Mouse (Mus musculus): ENCODE data around the gene Gdpd3. TPM values are rescaled to one million over a fixed set of nuclear protein-coding genes. Genes with fewer than 3 reads are reported as not detected.

Gdpd3 gene
- polyA plus RNA-seq, 1 experiment from 2014 or later, result 0.55 TPM

DNA sequence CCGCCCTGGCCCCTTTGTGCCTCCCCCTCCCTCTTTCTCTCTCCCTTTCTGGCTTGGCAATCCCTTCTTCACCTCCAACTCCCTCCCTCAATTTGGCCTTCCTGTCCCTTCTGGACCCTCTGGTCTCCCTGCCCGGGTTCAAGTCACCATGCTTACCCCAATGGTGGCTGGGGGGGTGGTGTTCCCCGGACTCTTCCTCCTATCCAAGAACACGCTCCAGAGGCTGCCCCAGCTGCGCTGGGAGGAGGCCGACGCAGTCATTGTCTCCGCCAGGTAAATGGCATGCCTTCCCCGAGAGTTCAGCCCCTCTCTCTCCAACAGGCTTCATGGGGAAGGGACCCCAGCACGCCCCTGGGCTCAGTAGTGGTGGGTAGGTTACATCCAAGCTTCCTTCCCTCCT, 57.8 kb downstream of the Gdpd3 start:
- no peak for DNase-seq (ENCODE audit: low spot score)
- Histone ChIP-seq H3K36me3 (no peaks in the 10 kb centered on the region), H3K9me3 (no peaks in the 10 kb centered on the region), H3K27me3 (ENCODE audit: insufficient read depth, poor library complexity, severe bottlenecking) (peaks cover 48% of the 10 kb centered on the region), H3K4me1 (replicated peaks) (peaks cover 37% of the 10 kb centered on the region), H3K4me3 (peak overlapping the region; percentile 66), H3K27ac (peak overlapping the region; percentile 90)
- WGBS, result 7% methylated on average over 10 of the region's 10 CpGs

Other genes with a start within 250 kb of the Gdpd3 start
- 185 and 213 TPM in 2 replicates for gene Eif3c, start 199.9 kb upstream of the Gdpd3 start, polyA plus RNA-seq (2016; fragmentation: Nextera tagmentation; extraction: Ambion mirVana)
- 0.47 TPM in 2 replicates for gene Apobr, start 181.4 kb upstream of the Gdpd3 start, polyA plus RNA-seq (2016; fragmentation: Nextera tagmentation; extraction: Ambion mirVana)
- gene Cln3, start 180.5 kb upstream of the Gdpd3 start, polyA plus RNA-seq (2016; fragmentation: Nextera tagmentation; extraction: Ambion mirVana), result 27.3 and 29.9 TPM in 2 replicates
- gene Il27, start 171.4 kb upstream of the Gdpd3 start, polyA plus RNA-seq (2016; fragmentation: Nextera tagmentation; extraction: Ambion mirVana), result not detected in 2 replicates
- 1.4 and 2.7 TPM in 2 replicates for gene Nupr1, start 135.5 kb upstream of the Gdpd3 start, polyA plus RNA-seq (2016; fragmentation: Nextera tagmentation; extraction: Ambion mirVana)
- 57.6 and 62.7 TPM in 2 replicates for gene Sgf29, start 117.0 kb upstream of the Gdpd3 start, polyA plus RNA-seq (2016; fragmentation: Nextera tagmentation; extraction: Ambion mirVana)
- gene Sult1a1, start 89.9 kb upstream of the Gdpd3 start, polyA plus RNA-seq (2016; fragmentation: Nextera tagmentation; extraction: Ambion mirVana), result 0.19 and 0.30 TPM in 2 replicates
- gene Bola2, start 70.9 kb upstream of the Gdpd3 start, polyA plus RNA-seq (2016; fragmentation: Nextera tagmentation; extraction: Ambion mirVana), result 208 and 212 TPM in 2 replicates
- 15.3 and 16.6 TPM in 2 replicates for gene Slx1b, start 70.5 kb upstream of the Gdpd3 start, polyA plus RNA-seq (2016; fragmentation: Nextera tagmentation; extraction: Ambion mirVana)
- gene Coro1a, start 58.5 kb upstream of the Gdpd3 start, polyA plus RNA-seq (2016; fragmentation: Nextera tagmentation; extraction: Ambion mirVana), result 49.2 and 59.5 TPM in 2 replicates
- gene Mapk3, start 6.7 kb upstream of the Gdpd3 start, polyA plus RNA-seq (2016; fragmentation: Nextera tagmentation; extraction: Ambion mirVana), result 62.5 and 63.8 TPM in 2 replicates
- gene Ypel3, start 10.6 kb downstream of the Gdpd3 start, polyA plus RNA-seq (2016; fragmentation: Nextera tagmentation; extraction: Ambion mirVana), result 51.3 and 89.7 TPM in 2 replicates
- gene Tbx6, start 15.1 kb downstream of the Gdpd3 start, polyA plus RNA-seq (2016; fragmentation: Nextera tagmentation; extraction: Ambion mirVana), result 0.22 and 0.47 TPM in 2 replicates
- 391 and 411 TPM in 2 replicates for gene Ppp4c, start 26.2 kb downstream of the Gdpd3 start, polyA plus RNA-seq (2016; fragmentation: Nextera tagmentation; extraction: Ambion mirVana)
- gene Fam57b, start 31.3 kb downstream of the Gdpd3 start, polyA plus RNA-seq (2016; fragmentation: Nextera tagmentation; extraction: Ambion mirVana), result 4.7 and 12.7 TPM in 2 replicates
- gene 4930451I11Rik, start 65.3 kb downstream of the Gdpd3 start, polyA plus RNA-seq (2016; fragmentation: Nextera tagmentation; extraction: Ambion mirVana), result not detected in 2 replicates
- gene Doc2a, start 81.1 kb downstream of the Gdpd3 start, polyA plus RNA-seq (2016; fragmentation: Nextera tagmentation; extraction: Ambion mirVana), result 4.9 and 5.5 TPM in 2 replicates
- gene Hirip3, start 95.6 kb downstream of the Gdpd3 start, polyA plus RNA-seq (2016; fragmentation: Nextera tagmentation; extraction: Ambion mirVana), result 38.7 and 48.1 TPM in 2 replicates
- 102 and 105 TPM in 2 replicates for gene Ino80e, start 96.0 kb downstream of the Gdpd3 start, polyA plus RNA-seq (2016; fragmentation: Nextera tagmentation; extraction: Ambion mirVana)
- 56.2 and 56.4 TPM in 2 replicates for gene Taok2, start 118.4 kb downstream of the Gdpd3 start, polyA plus RNA-seq (2016; fragmentation: Nextera tagmentation; extraction: Ambion mirVana)
- gene Tmem219, start 156.6 kb downstream of the Gdpd3 start, polyA plus RNA-seq (2016; fragmentation: Nextera tagmentation; extraction: Ambion mirVana), result 31.6 and 37.9 TPM in 2 replicates
- gene Kctd13, start 162.5 kb downstream of the Gdpd3 start, polyA plus RNA-seq (2016; fragmentation: Nextera tagmentation; extraction: Ambion mirVana), result 23.9 and 35.5 TPM in 2 replicates
- 0.41 and 1.2 TPM in 2 replicates for gene Asphd1, start 183.2 kb downstream of the Gdpd3 start, polyA plus RNA-seq (2016; fragmentation: Nextera tagmentation; extraction: Ambion mirVana)
- 2.3 and 7.6 TPM in 2 replicates for gene Sez6l2, start 184.2 kb downstream of the Gdpd3 start, polyA plus RNA-seq (2016; fragmentation: Nextera tagmentation; extraction: Ambion mirVana)
- gene Cdipt, start 209.6 kb downstream of the Gdpd3 start, polyA plus RNA-seq (2016; fragmentation: Nextera tagmentation; extraction: Ambion mirVana), result 92.5 and 103 TPM in 2 replicates
- gene Cdiptos, start 209.8 kb downstream of the Gdpd3 start, polyA plus RNA-seq (2016; fragmentation: Nextera tagmentation; extraction: Ambion mirVana), result 0.63 and 1.0 TPM in 2 replicates
- gene Mvp, start 248.3 kb downstream of the Gdpd3 start, polyA plus RNA-seq (2016; fragmentation: Nextera tagmentation; extraction: Ambion mirVana), result 5.0 and 6.1 TPM in 2 replicates